Mouse (Mus musculus) urinary bladder, postnatal 36 days (tissue): Measurements from ENCODE around the gene Tnip2.

Experiments used
- DNase-seq, 2 experiments: peaks; one replicate each; pipeline ENCODE4 v3.0.0; 2022; ENCODE audit warnings: low spot score in 2 of 2, mixed read lengths in 1 of 2

The Tnip2 gene

DNA sequence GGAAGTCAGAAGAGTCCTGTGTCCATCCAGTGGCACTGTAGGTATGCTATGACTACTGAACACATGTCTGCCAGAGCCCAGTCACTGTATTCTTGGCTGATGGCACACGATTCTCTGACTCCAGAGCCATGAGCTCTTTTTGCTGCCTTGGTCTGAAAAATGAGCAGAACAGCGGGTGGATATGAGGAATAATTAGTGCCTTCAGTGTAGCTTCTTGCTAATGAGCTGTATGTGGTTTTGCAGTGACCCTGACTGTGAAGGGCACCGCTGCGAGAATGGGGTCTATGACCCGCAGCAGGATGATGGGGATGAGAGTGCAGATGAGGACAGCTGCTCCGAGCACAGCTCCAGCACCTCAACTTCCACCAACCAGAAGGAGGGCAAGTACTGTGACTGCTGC is 52.0 kb downstream of the Tnip2 start:
- DNase-seq, result no peak

DNA sequence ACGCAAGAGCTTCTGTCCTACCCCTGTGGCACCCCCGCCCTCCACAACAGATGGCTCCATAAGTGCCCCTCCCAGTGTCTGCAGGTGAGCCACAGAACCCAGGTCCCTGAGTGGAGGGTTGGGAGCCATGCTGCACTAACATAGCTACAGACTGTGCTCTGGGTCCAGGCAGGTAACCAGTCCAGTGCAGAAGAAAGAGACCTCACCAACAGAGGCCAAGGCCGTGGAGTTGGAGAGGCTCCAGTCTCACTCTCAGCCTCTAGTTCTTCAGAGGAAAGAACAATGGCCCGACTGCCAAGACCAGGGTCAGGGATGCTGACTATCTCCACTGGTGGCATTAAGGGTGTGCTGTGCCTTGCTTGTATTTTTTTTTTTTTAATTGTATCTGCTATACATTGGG is 52.5 kb downstream of the Tnip2 start:
- no peak for DNase-seq

DNA sequence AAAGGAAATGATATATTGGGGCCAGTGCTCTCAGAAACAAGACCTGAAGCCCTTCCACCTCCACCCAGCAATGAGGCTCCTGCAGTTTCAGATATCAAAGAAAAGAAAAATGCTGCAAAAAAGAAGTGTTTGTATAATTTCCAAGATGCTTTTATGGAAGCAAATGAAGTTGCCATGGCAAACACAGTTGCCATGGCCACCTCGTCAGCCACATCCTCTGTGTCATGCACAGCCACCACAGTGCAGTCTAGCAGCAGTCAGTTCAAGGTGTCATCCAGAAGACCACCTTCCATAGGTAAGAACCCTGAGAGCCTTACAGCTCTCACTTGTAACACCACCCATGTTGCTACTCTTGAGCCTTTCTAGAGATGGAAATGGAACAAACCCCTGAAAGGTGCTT is 54.8 kb downstream of the Tnip2 start:
- no peak for DNase-seq

DNA sequence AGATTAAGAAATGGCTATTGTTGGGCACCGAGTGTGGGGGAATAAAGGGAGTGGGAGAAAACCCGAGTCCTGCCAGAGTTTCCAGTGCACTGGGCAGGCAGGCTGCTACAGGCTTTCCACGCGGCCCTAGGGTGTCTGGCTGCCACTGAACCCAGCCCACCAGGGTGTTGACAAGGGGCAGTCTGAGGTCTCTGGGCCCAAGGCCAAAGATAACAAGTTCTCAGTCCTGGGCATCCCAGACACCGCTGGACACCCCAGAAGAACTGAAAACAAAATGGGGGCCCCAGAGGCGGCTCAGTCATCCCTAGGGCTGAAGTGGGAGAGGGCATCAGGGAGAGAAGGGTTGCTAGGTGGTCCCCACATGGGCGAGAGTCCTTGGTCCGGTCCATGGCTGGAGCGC is 67.6 kb downstream of the Tnip2 start:
- no peak for DNase-seq
